Mouse (Mus musculus): ENCODE results near the gene Itprip. TPM values are rescaled to one million over a fixed set of nuclear protein-coding genes. Genes with fewer than 3 reads are reported as not detected.

The Itprip gene
- polyA plus RNA-seq, 1 experiment from 2014 or later = 10.4 TPM

DNA sequence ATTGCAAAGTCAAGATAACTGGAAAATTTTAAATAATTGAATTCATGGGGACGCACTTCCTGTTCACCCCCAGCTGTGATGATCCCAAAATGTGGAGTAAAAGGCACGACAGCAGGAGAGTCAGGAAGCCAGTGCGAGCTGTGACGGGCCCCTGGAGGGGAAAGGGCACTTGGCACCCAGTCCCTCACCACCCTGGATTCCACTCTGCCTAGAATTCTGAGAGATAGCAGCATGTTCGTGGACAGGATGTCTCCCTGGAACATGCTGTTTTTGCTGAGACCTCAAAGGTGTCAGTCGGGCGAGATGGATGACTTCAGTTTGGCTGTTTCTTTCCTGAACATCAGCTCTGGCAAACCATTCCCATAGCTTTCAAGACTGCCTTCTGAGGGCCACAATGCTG, 6.7 kb upstream of the Itprip start:
- Histone ChIP-seq H3K27ac (replicated peaks; ENCODE audit: low read depth, low read length) (no peak overlapping the region), H3K9me3 (replicated peaks; ENCODE audit: control insufficient read depth, low read length) (no peaks in the 10 kb centered on the region), H3K4me2 (ENCODE audit: low read depth, low read length) (no peak overlapping the region), H3K27me3 (ENCODE audit: control insufficient read depth, insufficient read depth, low read length) (no peaks in the 10 kb centered on the region), H3K9ac (replicated peaks; ENCODE audit: low read length) (no peak overlapping the region), H3K4me3 (ENCODE audit: low read depth, low read length) (no peak overlapping the region), H3K4me1 (ENCODE audit: control insufficient read depth, insufficient read depth, low read length) (no peaks in the 10 kb centered on the region), H3K36me3 (replicated peaks; ENCODE audit: control insufficient read depth, insufficient read depth, low read depth, low read length) (no peaks in the 10 kb centered on the region)
- DNase-seq (ENCODE audit: low spot score) (no peak), ATAC-seq (replicated peaks; ENCODE audit: insufficient number of reproducible peaks, low FRiP score, low TSS enrichment, low read depth) (no peak)
- WGBS = 74% methylated on average over 7 of the region's 7 CpGs

DNA sequence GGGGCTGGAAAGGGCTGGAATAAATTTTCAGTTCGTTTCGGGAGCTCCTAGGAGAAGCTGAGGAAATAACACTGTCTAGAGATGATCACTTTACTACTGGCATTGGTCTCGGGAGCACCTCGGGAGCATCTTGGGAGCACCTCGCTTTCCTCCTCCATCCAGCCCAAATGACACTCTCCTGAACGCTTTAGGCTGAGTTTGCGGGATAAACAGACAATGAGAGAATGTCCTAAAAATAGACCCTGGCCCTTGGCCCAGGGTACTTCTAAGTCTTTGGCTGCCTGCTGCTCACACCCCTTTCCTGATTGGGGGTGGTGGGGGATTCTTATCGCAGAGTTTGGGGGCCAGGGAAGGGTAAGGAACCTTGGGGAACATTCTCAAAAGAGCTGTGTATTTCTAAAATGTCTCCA, 872 bp upstream of the Itprip start:
- WGBS = 6% methylated on average over 8 of the region's 8 CpGs
- H3K9me3 ChIP-seq (replicated peaks; ENCODE audit: control insufficient read depth, low read length) = no peaks in the 10 kb centered on the region
- peak overlapping the region; percentile 81; the same call in 1 of the 2 replicates for H3K27ac ChIP-seq (replicated peaks; ENCODE audit: low read depth, low read length)
- no peaks in the 10 kb centered on the region for H3K27me3 ChIP-seq (ENCODE audit: control insufficient read depth, insufficient read depth, low read length)
- H3K4me1 ChIP-seq (ENCODE audit: control insufficient read depth, insufficient read depth, low read length) = no peaks in the 10 kb centered on the region; the same call in 1 of the 2 replicates
- ATAC-seq (replicated peaks; ENCODE audit: insufficient number of reproducible peaks, low FRiP score, low TSS enrichment, low read depth) = no peak
- no peaks in the 10 kb centered on the region for H3K36me3 ChIP-seq (replicated peaks; ENCODE audit: control insufficient read depth, insufficient read depth, low read depth, low read length)
- peak overlapping the region; percentile 91; the same call in 1 of the 2 replicates for H3K9ac ChIP-seq (replicated peaks; ENCODE audit: low read length)
- DNase-seq (ENCODE audit: low spot score) = no peak
- peak overlapping the region; percentile 83 for H3K4me3 ChIP-seq (ENCODE audit: low read depth, low read length)
- peak overlapping the region; percentile 42 for H3K4me2 ChIP-seq (ENCODE audit: low read depth, low read length)

DNA sequence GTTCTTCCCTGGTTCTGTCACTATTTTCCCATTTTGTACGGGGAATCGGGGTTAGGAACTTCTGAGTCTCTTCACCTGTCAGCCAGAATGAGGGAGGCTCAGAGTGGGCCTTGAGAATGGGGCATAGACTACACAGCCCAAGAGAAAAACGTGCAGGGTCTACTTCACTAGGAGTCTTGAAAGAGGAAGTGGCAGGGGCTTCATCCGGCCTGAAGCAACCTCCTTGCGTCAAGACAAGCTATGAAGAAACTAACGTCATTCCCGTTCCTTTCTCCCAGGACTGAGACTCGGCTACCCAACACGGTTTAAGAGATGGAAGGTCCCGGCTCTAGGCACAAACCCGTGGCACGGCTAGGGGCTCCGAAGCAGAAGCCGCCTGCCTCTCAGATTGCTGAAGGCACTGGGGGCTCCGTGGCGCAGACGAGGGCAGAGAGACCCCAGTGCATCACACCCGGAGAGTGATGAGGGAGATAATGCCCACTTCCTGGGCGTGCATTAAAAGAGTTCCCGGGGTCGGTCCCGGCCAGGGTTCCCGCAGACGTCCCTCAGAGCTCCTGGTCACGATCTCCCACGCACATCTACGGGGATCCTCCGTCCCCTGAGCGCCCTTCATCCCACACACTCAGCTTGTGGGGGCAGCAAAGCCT, 521 bp downstream of the Itprip start:
- Histone ChIP-seq H3K9ac (replicated peaks; ENCODE audit: low read length) (peak overlapping the region; percentile 91), H3K4me2 (ENCODE audit: low read depth, low read length) (peak overlapping the region; percentile 42), H3K4me3 (ENCODE audit: low read depth, low read length) (peak overlapping the region; percentile 83), H3K36me3 (replicated peaks; ENCODE audit: control insufficient read depth, insufficient read depth, low read depth, low read length) (no peaks in the 10 kb centered on the region), H3K27me3 (ENCODE audit: control insufficient read depth, insufficient read depth, low read length) (no peaks in the 10 kb centered on the region), H3K27ac (replicated peaks; ENCODE audit: low read depth, low read length) (peak overlapping the region; percentile 81), H3K9me3 (replicated peaks; ENCODE audit: control insufficient read depth, low read length) (no peaks in the 10 kb centered on the region), H3K4me1 (ENCODE audit: control insufficient read depth, insufficient read depth, low read length) (no peaks in the 10 kb centered on the region; the same call in 1 of the 2 replicates)
- DNase-seq (ENCODE audit: low spot score) (peak; percentile 48), ATAC-seq (replicated peaks; ENCODE audit: insufficient number of reproducible peaks, low FRiP score, low TSS enrichment, low read depth) (peak; percentile 29; the same call in 1 of the 2 replicates)
- under 1% methylated on average over 29 of the region's 29 CpGs for WGBS

DNA sequence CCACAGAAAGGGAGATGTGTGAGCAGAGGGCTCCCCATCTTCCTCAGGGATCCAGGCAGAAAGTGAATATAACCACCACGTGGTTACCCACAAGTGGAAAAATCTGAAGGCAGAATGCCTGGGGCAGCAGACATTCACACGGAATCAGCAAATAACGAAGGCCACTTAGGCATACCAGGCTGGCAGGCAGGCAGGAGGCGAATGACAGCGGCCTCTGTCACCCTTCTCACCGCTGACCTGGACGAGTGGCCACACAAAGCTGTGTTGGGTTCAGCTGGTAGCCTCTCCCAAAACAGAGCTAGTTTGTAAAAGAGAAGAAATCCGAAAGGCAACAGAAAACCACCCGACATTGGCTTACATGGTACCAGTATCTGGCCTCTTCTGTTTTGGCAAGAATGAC, 1.1 kb downstream of the Itprip start:
- Histone ChIP-seq H3K9ac (replicated peaks; ENCODE audit: low read length) (peak overlapping the region; percentile 91), H3K4me3 (ENCODE audit: low read depth, low read length) (peak overlapping the region; percentile 83), H3K27me3 (ENCODE audit: control insufficient read depth, insufficient read depth, low read length) (no peaks in the 10 kb centered on the region), H3K9me3 (replicated peaks; ENCODE audit: control insufficient read depth, low read length) (no peaks in the 10 kb centered on the region), H3K36me3 (replicated peaks; ENCODE audit: control insufficient read depth, insufficient read depth, low read depth, low read length) (no peaks in the 10 kb centered on the region), H3K27ac (replicated peaks; ENCODE audit: low read depth, low read length) (no peak overlapping the region), H3K4me1 (ENCODE audit: control insufficient read depth, insufficient read depth, low read length) (no peaks in the 10 kb centered on the region; the same call in 1 of the 2 replicates), H3K4me2 (ENCODE audit: low read depth, low read length) (peak overlapping the region; percentile 42)
- no peak for ATAC-seq (replicated peaks; ENCODE audit: insufficient number of reproducible peaks, low FRiP score, low TSS enrichment, low read depth)
- DNase-seq (ENCODE audit: low spot score) = no peak
- 21% methylated on average over 9 of the region's 9 CpGs for WGBS

DNA sequence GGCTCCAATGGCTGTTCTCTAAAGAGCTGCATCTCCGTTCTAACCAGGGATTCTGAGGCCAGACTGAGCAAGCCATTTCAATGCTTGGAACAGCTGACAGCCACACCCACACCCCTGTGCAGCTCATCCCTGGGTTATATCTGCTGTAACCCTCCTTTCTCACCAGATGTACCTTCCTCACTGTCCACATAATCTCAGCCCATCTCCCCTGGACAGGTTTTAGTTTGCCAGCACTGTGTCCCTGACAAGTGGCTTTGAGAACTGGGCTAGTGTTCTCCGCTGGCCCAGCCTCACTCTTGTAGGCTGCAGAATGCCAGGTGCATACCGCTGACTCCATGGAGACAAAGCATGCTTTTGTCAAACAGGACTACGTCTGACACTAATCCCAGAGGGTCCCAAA, 1.7 kb downstream of the Itprip start:
- Histone ChIP-seq H3K4me1 (ENCODE audit: control insufficient read depth, insufficient read depth, low read length) (no peaks in the 10 kb centered on the region; the same call in 1 of the 2 replicates), H3K4me3 (ENCODE audit: low read depth, low read length) (no peak overlapping the region), H3K27me3 (ENCODE audit: control insufficient read depth, insufficient read depth, low read length) (no peaks in the 10 kb centered on the region), H3K4me2 (ENCODE audit: low read depth, low read length) (peak overlapping the region; percentile 42), H3K36me3 (replicated peaks; ENCODE audit: control insufficient read depth, insufficient read depth, low read depth, low read length) (no peaks in the 10 kb centered on the region), H3K9me3 (replicated peaks; ENCODE audit: control insufficient read depth, low read length) (no peaks in the 10 kb centered on the region), H3K27ac (replicated peaks; ENCODE audit: low read depth, low read length) (no peak overlapping the region), H3K9ac (replicated peaks; ENCODE audit: low read length) (no peak overlapping the region)
- no peak for ATAC-seq (replicated peaks; ENCODE audit: insufficient number of reproducible peaks, low FRiP score, low TSS enrichment, low read depth)
- 18% methylated on average over 4 of the region's 4 CpGs for WGBS
- DNase-seq (ENCODE audit: low spot score) = peak; percentile 21

DNA sequence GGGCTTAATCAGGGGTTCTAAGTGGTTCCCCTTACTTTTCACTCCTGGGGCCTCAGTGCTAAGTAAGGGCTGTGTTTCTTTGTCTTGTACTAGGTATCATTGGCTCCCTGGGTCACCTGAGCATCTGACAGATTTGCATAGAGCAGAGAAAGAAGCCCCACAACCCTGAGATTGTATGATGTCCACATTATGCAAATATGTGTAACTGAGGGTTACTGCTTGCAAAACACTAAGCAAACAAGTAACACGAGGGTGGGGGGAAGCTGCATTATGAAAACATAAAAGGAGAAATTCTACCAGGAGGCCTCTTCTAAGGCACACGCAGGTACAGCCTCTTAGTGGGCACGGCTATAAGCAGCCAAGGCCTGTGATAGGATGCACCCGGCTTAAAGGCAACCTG, 3.8 kb downstream of the Itprip start:
- ATAC-seq (replicated peaks; ENCODE audit: insufficient number of reproducible peaks, low FRiP score, low TSS enrichment, low read depth) = no peak
- Histone ChIP-seq H3K27ac (replicated peaks; ENCODE audit: low read depth, low read length) (no peak overlapping the region), H3K4me1 (ENCODE audit: control insufficient read depth, insufficient read depth, low read length) (no peaks in the 10 kb centered on the region; the same call in 1 of the 2 replicates), H3K27me3 (ENCODE audit: control insufficient read depth, insufficient read depth, low read length) (no peaks in the 10 kb centered on the region), H3K4me3 (ENCODE audit: low read depth, low read length) (no peak overlapping the region), H3K9me3 (replicated peaks; ENCODE audit: control insufficient read depth, low read length) (no peaks in the 10 kb centered on the region), H3K36me3 (replicated peaks; ENCODE audit: control insufficient read depth, insufficient read depth, low read depth, low read length) (no peaks in the 10 kb centered on the region), H3K9ac (replicated peaks; ENCODE audit: low read length) (no peak overlapping the region), H3K4me2 (ENCODE audit: low read depth, low read length) (no peak overlapping the region)
- DNase-seq (ENCODE audit: low spot score) = no peak
- 86% methylated on average over 4 of the region's 4 CpGs for WGBS

DNA sequence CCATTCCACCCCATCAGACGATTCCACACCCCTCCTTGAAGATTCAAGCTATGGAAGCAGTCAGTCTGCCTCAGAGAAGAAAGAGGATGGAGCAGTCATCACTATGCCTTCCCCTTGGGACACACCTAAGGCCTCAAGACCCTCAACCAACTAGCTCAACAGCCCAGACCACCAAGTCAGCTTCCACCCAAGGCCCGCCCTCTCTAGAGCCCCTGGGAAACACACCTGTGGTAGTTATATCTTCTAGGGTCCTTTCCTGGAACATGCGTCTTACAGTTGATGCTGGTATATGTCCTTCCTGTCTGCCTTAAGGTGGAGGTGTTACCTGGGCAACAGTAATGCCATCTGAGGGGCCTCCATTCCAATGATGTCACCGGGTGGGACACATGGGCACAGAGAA, 4.9 kb downstream of the Itprip start:
- DNase-seq (ENCODE audit: low spot score) (no peak), ATAC-seq (replicated peaks; ENCODE audit: insufficient number of reproducible peaks, low FRiP score, low TSS enrichment, low read depth) (no peak)
- 82% methylated on average over 4 of the region's 4 CpGs for WGBS
- H3K27ac ChIP-seq (replicated peaks; ENCODE audit: low read depth, low read length) = no peak overlapping the region
- no peaks in the 10 kb centered on the region for H3K27me3 ChIP-seq (ENCODE audit: control insufficient read depth, insufficient read depth, low read length)
- no peaks in the 10 kb centered on the region for H3K9me3 ChIP-seq (replicated peaks; ENCODE audit: control insufficient read depth, low read length)
- no peaks in the 10 kb centered on the region; the same call in 1 of the 2 replicates for H3K4me1 ChIP-seq (ENCODE audit: control insufficient read depth, insufficient read depth, low read length)
- H3K9ac ChIP-seq (replicated peaks; ENCODE audit: low read length) = no peak overlapping the region
- no peak overlapping the region for H3K4me2 ChIP-seq (ENCODE audit: low read depth, low read length)
- no peak overlapping the region for H3K4me3 ChIP-seq (ENCODE audit: low read depth, low read length)
- no peaks in the 10 kb centered on the region for H3K36me3 ChIP-seq (replicated peaks; ENCODE audit: control insufficient read depth, insufficient read depth, low read depth, low read length)

DNA sequence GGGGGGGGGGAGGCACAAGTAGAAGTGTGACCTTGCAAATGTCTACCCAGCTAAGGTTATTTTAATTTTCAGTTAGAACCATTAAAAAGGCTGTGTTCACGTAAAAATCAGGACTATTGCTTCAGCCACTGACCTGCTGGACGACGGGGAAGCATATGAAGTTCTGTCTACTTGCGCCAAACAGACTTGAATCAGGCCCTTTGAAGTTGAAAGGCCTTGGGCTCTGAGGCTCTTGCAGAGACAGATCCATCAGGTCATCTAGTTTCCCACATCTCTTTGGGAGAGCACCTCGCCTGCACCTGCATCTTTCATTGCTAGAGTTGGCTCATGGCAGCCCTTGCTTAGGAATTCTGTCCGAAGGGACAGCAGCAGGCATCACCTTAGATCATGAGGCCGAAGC, 5.8 kb downstream of the Itprip start:
- Histone ChIP-seq H3K27me3 (ENCODE audit: control insufficient read depth, insufficient read depth, low read length) (no peaks in the 10 kb centered on the region), H3K9ac (replicated peaks; ENCODE audit: low read length) (no peak overlapping the region), H3K27ac (replicated peaks; ENCODE audit: low read depth, low read length) (no peak overlapping the region), H3K4me2 (ENCODE audit: low read depth, low read length) (no peak overlapping the region), H3K36me3 (replicated peaks; ENCODE audit: control insufficient read depth, insufficient read depth, low read depth, low read length) (no peaks in the 10 kb centered on the region), H3K9me3 (replicated peaks; ENCODE audit: control insufficient read depth, low read length) (no peaks in the 10 kb centered on the region), H3K4me1 (ENCODE audit: control insufficient read depth, insufficient read depth, low read length) (peaks cover 4% of the 10 kb centered on the region; the same call in 1 of the 2 replicates), H3K4me3 (ENCODE audit: low read depth, low read length) (no peak overlapping the region)
- 84% methylated on average over 7 of the region's 7 CpGs for WGBS
- ATAC-seq (replicated peaks; ENCODE audit: insufficient number of reproducible peaks, low FRiP score, low TSS enrichment, low read depth) (no peak), DNase-seq (ENCODE audit: low spot score) (no peak)
